Mouse (Mus musculus) midbrain, embryonic 15.5 days (tissue): Measurements from ENCODE around the gene Lingo1. TPM values are rescaled to one million over a fixed set of nuclear protein-coding genes. Genes with fewer than 3 reads are reported as not detected.
A peak's percentile ranks its signal among the peaks of the same experiment; 100 is the strongest.

ENCODE experiments used
- ATAC-seq: fragments of 200-750 bp; cut with Nextera tagmentation; replicated peaks from 2 replicates; pipeline ENCODE4 v1.8.0; 2017; ENCODE audit warnings: moderate TSS enrichment
- H3K27ac ChIP-seq: fragments of 300-500 bp; sonication (generic); 2 replicates; pipeline ENCODE4 v1.5.1; 2015; ENCODE audit warnings: mild to moderate bottlenecking, inconsistent platforms
- H3K27me3 ChIP-seq: fragments of 300-500 bp; sonication (generic); replicated peaks from 2 replicates; pipeline ENCODE4 v1.6.1; 2015; ENCODE audit warnings: inconsistent platforms
- H3K36me3 ChIP-seq: fragments of 300-500 bp; sonication (generic); replicated peaks from 2 replicates; pipeline ENCODE4 v1.6.1; 2015; ENCODE audit warnings: inconsistent platforms
- H3K4me1 ChIP-seq: fragments of 300-500 bp; sonication (generic); 2 replicates; pipeline ENCODE4 v1.6.1; 2015; ENCODE audit warnings: inconsistent platforms
- H3K4me2 ChIP-seq: fragments of 300-500 bp; sonication (generic); 2 replicates; pipeline ENCODE4 v1.6.1; 2015; ENCODE audit warnings: inconsistent platforms, mild to moderate bottlenecking, moderate library complexity
- H3K4me3 ChIP-seq: fragments of 300-500 bp; sonication (generic); 2 replicates; pipeline ENCODE4 v1.5.1; 2015; ENCODE audit warnings: mild to moderate bottlenecking, inconsistent platforms
- H3K9ac ChIP-seq: fragments of 300-500 bp; sonication (generic); 2 replicates; pipeline ENCODE4 v1.6.1; 2015; ENCODE audit warnings: mild to moderate bottlenecking, inconsistent platforms
- H3K9me3 ChIP-seq: fragments of 300-500 bp; sonication (generic); 2 replicates; pipeline ENCODE4 v1.6.1; 2016; ENCODE audit warnings: inconsistent platforms
- WGBS: fragments of 180-500 bp; shearing (Covaris S2); methylation state at CpG from one replicate; pipeline ENCODE4 v1.1.7; 2015; ENCODE audit warnings: mixed read lengths; 5-methylcytosine and 5-hydroxymethylcytosine counted together
- polyA plus RNA-seq: library from polyadenylated mRNA; unstranded; fragments of >200 nt; fragmentation: Nextera tagmentation; extraction: Ambion mirVana; gene quantifications from 2 replicates; pipeline ENCODE4 v1.2.1, GENCODE M21; 2015

Lingo1 gene
- polyA plus RNA-seq, 1 experiment from 2014 or later: 83.1 TPM

DNA sequence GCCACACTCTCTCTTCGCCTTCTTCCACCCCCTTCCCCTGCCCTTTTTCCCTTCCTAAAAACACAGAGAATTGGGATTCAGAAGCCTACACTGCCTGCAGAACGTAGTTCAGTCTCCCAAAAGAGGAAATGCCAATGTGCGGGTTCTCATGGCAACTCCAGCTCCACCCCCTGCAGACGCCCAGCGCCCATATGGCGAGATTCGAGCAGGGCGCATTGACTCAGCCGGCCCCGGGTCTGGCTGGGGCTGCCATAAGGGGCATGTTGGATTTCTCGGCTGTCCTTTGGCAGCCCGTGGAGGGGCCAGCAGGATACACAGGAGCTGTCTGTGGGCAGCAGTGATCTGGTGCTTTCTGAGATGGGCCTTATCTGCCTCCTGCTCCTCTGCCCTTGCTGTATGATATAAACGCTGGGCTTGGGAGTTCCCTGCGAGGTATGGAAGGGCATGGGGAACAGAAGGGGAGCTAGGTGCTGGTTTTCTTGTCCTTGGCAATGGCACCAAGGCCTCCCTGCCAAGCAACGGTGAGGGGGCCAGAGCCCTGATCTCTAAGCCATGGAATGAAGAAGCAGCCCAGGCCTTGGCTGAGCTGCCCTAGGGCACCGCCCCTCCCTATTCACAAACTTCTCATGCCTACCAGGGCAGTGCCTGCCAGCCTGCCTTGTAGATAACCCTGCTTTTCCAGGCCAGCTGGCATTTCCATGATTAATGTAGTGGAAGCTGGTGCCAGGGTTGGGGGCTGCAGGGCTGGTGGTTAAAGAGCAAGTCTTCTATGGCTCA lies 139.3 kb downstream of the Lingo1 start:
- no peaks in the 10 kb centered on the region for H3K9me3 ChIP-seq
- 54% methylated on average over 16 of the region's 16 CpGs for WGBS
- H3K27me3 ChIP-seq: no peaks in the 10 kb centered on the region
- peaks cover 26% of the 10 kb centered on the region for H3K4me1 ChIP-seq
- no peaks in the 10 kb centered on the region for H3K36me3 ChIP-seq
- H3K9ac ChIP-seq: no peak overlapping the region
- ATAC-seq: no peak
- H3K27ac ChIP-seq: no peak overlapping the region
- H3K4me2 ChIP-seq: no peak overlapping the region
- H3K4me3 ChIP-seq: no peak overlapping the region

- Histone ChIP-seq H3K9ac (no peak overlapping the region), H3K9me3 (no peaks in the 10 kb centered on the region), H3K4me2 (no peak overlapping the region), H3K4me3 (no peak overlapping the region), H3K36me3 (no peaks in the 10 kb centered on the region), H3K4me1 (peaks cover 31% of the 10 kb centered on the region), H3K27ac (no peak overlapping the region), H3K27me3 (no peaks in the 10 kb centered on the region)
- peak; percentile 50; the same call in 1 of the 2 replicates for ATAC-seq
- WGBS: 29% methylated on average over 6 of the region's 6 CpGs
These were observed 141.1 kb downstream of the Lingo1 start for GRCm38 (mm10) chr9:56655167-56655566.

DNA sequence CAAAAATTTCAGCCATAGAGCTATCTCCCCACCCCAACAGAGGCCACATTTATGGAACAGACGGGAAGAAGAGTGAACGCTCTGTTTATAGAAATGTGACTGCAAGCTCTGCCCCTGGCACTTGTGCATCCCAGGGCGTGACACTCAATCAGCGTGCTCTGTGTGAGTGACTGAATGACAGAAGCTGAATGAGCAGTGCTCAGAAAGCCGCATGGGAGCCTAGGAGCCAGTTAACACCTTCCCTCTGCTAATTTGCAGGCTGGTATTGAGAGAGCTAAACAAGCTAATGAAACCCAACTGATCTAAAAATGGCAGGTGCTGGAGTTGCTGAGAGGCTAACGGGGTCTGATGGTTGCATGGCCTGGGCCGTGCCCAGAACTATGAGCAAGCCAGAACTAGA lies 143.7 kb downstream of the Lingo1 start:
- H3K27me3 ChIP-seq: no peaks in the 10 kb centered on the region
- no peaks in the 10 kb centered on the region for H3K36me3 ChIP-seq
- H3K4me1 ChIP-seq: peaks cover 36% of the 10 kb centered on the region
- H3K9me3 ChIP-seq: no peaks in the 10 kb centered on the region
- no peak for ATAC-seq
- no peak overlapping the region for H3K27ac ChIP-seq
- H3K9ac ChIP-seq: no peak overlapping the region
- WGBS: 72% methylated on average over 7 of the region's 7 CpGs
- no peak overlapping the region for H3K4me3 ChIP-seq
- no peak overlapping the region for H3K4me2 ChIP-seq

DNA sequence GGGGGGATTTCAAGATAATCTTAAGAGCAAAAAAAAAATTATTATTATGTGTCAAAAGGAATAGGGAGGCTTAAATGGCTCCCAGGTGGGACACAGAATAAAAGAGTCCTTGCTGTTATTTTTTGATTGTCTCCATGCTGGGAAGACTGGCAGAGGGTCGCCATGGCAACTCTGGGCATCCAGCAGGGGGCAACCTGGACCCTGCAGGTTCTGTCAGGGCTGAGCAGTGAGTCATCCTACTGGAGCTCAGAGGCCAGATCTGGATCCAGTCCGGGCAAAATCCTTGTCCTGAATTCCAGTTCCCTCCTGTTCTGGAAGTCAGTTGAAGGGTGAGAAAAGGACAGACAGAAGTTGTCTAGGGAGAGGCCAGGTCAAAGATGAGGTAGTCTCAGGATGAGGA lies 144.7 kb downstream of the Lingo1 start:
- no peak overlapping the region for H3K4me2 ChIP-seq
- H3K27me3 ChIP-seq: no peaks in the 10 kb centered on the region
- no peaks in the 10 kb centered on the region for H3K9me3 ChIP-seq
- H3K36me3 ChIP-seq: no peaks in the 10 kb centered on the region
- WGBS: 47% methylated on average over 2 of the region's 2 CpGs
- peaks cover 26% of the 10 kb centered on the region for H3K4me1 ChIP-seq
- no peak for ATAC-seq
- H3K4me3 ChIP-seq: no peak overlapping the region
- no peak overlapping the region for H3K27ac ChIP-seq
- no peak overlapping the region for H3K9ac ChIP-seq

- Histone ChIP-seq H3K9ac (no peak overlapping the region), H3K36me3 (no peaks in the 10 kb centered on the region), H3K4me3 (no peak overlapping the region), H3K27ac (no peak overlapping the region), H3K4me2 (no peak overlapping the region), H3K9me3 (no peaks in the 10 kb centered on the region), H3K4me1 (peaks cover 22% of the 10 kb centered on the region; the same call in 1 of the 2 replicates), H3K27me3 (no peaks in the 10 kb centered on the region)
- ATAC-seq: no peak
- 93% methylated on average over 15 of the region's 15 CpGs for WGBS
These were observed 149.8 kb downstream of the Lingo1 start for GRCm38 (mm10) chr9:56646227-56647025.

DNA sequence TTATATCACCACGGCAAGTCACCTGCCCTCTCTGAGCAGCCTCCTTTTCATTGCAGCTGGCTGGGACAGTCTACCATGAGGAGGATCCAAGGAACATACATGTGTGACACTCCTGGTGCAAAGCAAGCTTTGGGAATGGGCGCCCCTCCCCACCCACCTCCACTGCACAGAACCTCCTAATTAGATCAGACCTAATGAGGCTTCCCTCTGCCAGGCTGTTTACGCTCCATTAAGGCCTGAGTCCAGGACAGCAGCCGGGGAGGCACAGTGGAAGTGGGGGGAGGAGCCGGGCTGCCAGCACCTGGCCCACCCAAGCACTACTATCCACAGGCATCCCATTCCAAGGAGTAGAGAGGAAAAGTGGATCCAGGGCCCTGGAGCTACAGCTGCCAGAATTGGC lies 152.8 kb downstream of the Lingo1 start:
- Histone ChIP-seq H3K4me1 (peaks cover 24% of the 10 kb centered on the region; the same call in 1 of the 2 replicates), H3K36me3 (no peaks in the 10 kb centered on the region), H3K4me2 (no peak overlapping the region), H3K27me3 (0 out of 2 replicates have a peak, but pooled peaks cover under 1% of the 10 kb centered on the region), H3K4me3 (no peak overlapping the region), H3K9me3 (no peaks in the 10 kb centered on the region), H3K9ac (no peak overlapping the region), H3K27ac (no peak overlapping the region)
- 62% methylated on average over 5 of the region's 5 CpGs for WGBS
- 0 out of 2 replicates have a peak, but pooled peaks have one; percentile 6 for ATAC-seq

DNA sequence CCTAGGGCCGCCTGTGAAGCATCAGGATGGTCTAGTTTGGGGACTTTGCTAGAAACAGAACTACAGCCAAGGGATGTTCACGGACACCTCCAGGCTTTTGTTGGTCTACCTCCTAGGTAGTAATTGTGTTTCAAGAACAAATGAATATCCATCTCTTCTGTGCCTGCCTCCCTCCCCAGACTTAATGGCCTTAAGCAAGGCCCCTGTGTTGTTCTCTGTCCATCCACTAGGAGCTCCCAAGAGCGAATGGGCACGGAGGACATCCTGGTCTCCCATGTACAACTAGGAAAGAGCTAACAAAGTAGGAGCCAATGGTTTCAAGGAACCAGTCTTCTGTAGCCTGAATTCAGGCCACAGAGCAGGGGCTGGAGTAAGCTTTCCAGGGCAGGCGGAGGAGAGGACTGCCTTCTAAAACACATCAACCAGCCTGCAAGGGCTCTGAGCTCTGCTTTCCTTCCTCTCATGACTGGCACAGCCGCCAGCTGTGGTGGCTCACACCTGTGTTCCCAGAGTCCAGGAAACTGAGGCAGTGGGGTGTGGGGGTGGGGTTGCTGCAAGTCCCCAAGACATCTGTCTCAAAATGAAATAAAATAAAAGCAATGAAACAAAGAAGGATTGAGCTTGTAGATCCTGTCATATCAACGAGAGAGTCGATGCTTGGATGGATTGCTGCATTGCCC lies 157.9 kb downstream of the Lingo1 start:
- no peak overlapping the region for H3K4me2 ChIP-seq
- H3K36me3 ChIP-seq: no peaks in the 10 kb centered on the region
- H3K27ac ChIP-seq: no peak overlapping the region
- peaks cover 28% of the 10 kb centered on the region for H3K4me1 ChIP-seq
- no peak for ATAC-seq
- H3K9ac ChIP-seq: no peak overlapping the region
- H3K9me3 ChIP-seq: no peaks in the 10 kb centered on the region
- peaks cover 7% of the 10 kb centered on the region; the same call in 1 of the 2 replicates for H3K27me3 ChIP-seq
- 59% methylated on average over 8 of the region's 8 CpGs for WGBS
- no peak overlapping the region for H3K4me3 ChIP-seq

DNA sequence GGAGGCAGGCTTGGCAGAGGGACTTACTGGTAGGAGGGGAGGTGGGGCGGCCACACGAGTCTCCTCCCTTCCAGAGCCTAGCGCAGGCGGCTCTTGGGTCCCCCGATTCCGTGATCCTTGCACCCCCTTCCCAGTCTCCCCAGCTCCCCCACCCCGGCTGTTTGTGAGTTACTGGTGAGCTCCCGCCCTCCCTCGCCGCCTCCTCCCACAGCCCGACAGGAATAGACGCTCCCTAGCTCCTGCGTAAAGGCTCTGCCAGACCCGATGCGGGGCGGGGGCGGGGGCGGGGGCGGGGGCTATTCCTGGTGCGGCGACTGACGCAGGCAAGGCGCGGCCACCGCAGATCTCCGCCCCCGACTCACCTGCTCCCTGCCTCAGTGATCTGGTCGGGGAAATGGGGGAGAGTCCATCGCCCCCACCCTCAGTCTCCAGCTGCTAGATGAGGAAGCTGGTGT lies 158.8 kb downstream of the Lingo1 start:
- Histone ChIP-seq H3K27ac (no peak overlapping the region), H3K4me2 (peak overlapping the region; percentile 30), H3K9ac (no peak overlapping the region), H3K4me3 (no peak overlapping the region), H3K4me1 (peaks cover 30% of the 10 kb centered on the region), H3K36me3 (no peaks in the 10 kb centered on the region), H3K27me3 (peaks cover 7% of the 10 kb centered on the region; the same call in 1 of the 2 replicates), H3K9me3 (no peaks in the 10 kb centered on the region)
- 3% methylated on average over 29 of the region's 29 CpGs for WGBS
- ATAC-seq: no peak

DNA sequence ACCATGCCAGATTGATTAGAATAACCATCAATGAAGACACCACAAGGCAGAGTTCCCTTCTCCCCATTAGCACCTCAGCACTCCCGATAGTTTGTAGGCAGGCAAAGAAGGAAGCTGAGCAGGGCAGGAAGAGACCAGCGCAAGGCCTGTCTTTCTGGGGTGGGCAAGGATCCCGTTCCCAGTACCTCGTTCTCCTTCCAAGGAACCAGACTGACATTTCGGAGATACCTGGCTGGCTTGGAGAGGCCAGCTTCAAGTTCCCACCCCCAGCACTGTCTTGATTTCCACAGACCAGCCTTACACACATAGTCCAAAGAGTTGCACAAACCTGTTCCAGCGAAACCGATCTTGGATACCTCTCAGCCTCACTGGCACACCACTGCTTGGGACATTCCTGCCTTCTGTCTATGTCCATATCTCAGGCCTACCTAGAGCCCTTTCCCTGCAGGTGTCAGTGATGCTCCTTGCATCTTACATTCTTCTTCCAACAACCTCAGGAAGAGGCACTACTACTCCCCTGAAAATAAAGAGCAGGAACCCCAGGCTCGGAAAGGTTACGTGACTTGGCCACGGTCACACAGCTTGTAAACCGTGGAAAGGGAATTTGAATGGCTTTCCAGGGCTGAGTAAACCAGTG lies 159.4 kb downstream of the Lingo1 start:
- no peak for ATAC-seq
- Histone ChIP-seq H3K4me3 (no peak overlapping the region), H3K9me3 (no peaks in the 10 kb centered on the region), H3K4me1 (peaks cover 35% of the 10 kb centered on the region), H3K27me3 (peaks cover 7% of the 10 kb centered on the region; the same call in 1 of the 2 replicates), H3K36me3 (no peaks in the 10 kb centered on the region), H3K27ac (no peak overlapping the region), H3K4me2 (peak overlapping the region; percentile 30; the same call in 1 of the 2 replicates), H3K9ac (no peak overlapping the region)
- 51% methylated on average over 11 of the region's 11 CpGs for WGBS

DNA sequence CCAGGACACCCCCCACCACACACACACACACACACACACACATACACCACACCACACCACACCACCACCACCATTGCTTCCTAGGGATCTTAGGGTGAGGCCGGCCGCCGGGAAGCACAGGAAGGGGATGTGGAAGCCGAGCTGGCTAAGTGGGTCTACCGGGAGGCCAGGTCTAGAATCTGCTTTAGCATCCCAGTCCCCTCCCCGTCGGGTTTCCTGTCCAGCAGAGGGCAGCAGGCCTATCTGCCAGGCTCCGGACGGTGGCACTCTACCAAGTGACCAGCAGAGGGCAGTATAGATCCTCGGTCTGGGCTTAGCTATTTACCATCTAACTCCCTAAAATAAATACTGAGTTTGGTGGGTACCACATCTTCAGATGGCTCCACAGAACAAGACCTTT lies 160.1 kb downstream of the Lingo1 start:
- H3K4me2 ChIP-seq: peak overlapping the region; percentile 85
- peak overlapping the region; percentile 86 for H3K9ac ChIP-seq
- H3K27ac ChIP-seq: peak overlapping the region; percentile 96
- H3K36me3 ChIP-seq: no peaks in the 10 kb centered on the region
- WGBS: 0% methylated on average over 10 of the region's 10 CpGs
- ATAC-seq: peak; percentile 66
- peaks cover 7% of the 10 kb centered on the region; the same call in 1 of the 2 replicates for H3K27me3 ChIP-seq
- H3K9me3 ChIP-seq: no peaks in the 10 kb centered on the region
- H3K4me3 ChIP-seq: peak overlapping the region; percentile 79
- H3K4me1 ChIP-seq: peaks cover 38% of the 10 kb centered on the region

- Histone ChIP-seq H3K9me3 (no peaks in the 10 kb centered on the region), H3K27ac (peak overlapping the region; percentile 96), H3K4me3 (peak overlapping the region; percentile 79), H3K4me2 (peak overlapping the region; percentile 85), H3K4me1 (peaks cover 44% of the 10 kb centered on the region), H3K36me3 (no peaks in the 10 kb centered on the region), H3K9ac (peak overlapping the region; percentile 86), H3K27me3 (peaks cover 7% of the 10 kb centered on the region; the same call in 1 of the 2 replicates)
- ATAC-seq: peak; percentile 70
- WGBS: under 1% methylated on average over 65 of the region's 68 CpGs
These were observed 160.7 kb downstream of the Lingo1 start for GRCm38 (mm10) chr9:56635498-56636121.
